Mouse (Mus musculus) heart, embryonic 12.5 days (tissue): ENCODE measurements around the gene Trim11. TPM values are rescaled to one million over a fixed set of nuclear protein-coding genes. Genes with fewer than 3 reads are reported as not detected.
A peak's percentile ranks its signal among the peaks of the same experiment; 100 is the strongest.

ENCODE experiments used
- ATAC-seq: fragments of 200-750 bp; cut with Nextera tagmentation; 2 replicates; pipeline ENCODE4 v1.8.0; 2017; ENCODE audit warnings: moderate TSS enrichment, moderate library complexity; ENCODE audit not compliant: insufficient number of reproducible peaks, low FRiP score
- H3K27ac ChIP-seq: fragments of 300-500 bp; sonication (generic); 2 replicates; pipeline ENCODE4 v1.5.1; 2016; ENCODE audit warnings: mild to moderate bottlenecking, moderate library complexity; ENCODE audit not compliant: poor library complexity, severe bottlenecking
- H3K27me3 ChIP-seq: fragments of 300-500 bp; sonication (generic); replicated peaks from 2 replicates; pipeline ENCODE4 v1.6.1; 2016; ENCODE audit warnings: mild to moderate bottlenecking, moderate library complexity
- H3K36me3 ChIP-seq: fragments of 300-500 bp; sonication (generic); 2 replicates; pipeline ENCODE4 v1.6.1; 2016; ENCODE audit warnings: mild to moderate bottlenecking, moderate library complexity
- H3K4me1 ChIP-seq: fragments of 300-500 bp; sonication (generic); replicated peaks from 2 replicates; pipeline ENCODE4 v1.6.1; 2016; ENCODE audit warnings: mild to moderate bottlenecking
- H3K4me2 ChIP-seq: fragments of 300-500 bp; sonication (generic); 2 replicates; pipeline ENCODE4 v1.6.1; 2016; ENCODE audit warnings: mild to moderate bottlenecking, moderate library complexity
- H3K4me3 ChIP-seq: fragments of 300-500 bp; sonication (generic); 2 replicates; pipeline ENCODE4 v1.5.1; 2016; ENCODE audit warnings: mild to moderate bottlenecking
- H3K9ac ChIP-seq: fragments of 300-500 bp; sonication (generic); 2 replicates; pipeline ENCODE4 v1.6.1; 2016; ENCODE audit warnings: mild to moderate bottlenecking, moderate library complexity
- H3K9me3 ChIP-seq: fragments of 300-500 bp; sonication (generic); replicated peaks from 2 replicates; pipeline ENCODE4 v1.6.1; 2016; ENCODE audit warnings: mild to moderate bottlenecking, moderate library complexity
- WGBS: fragments of 180-500 bp; shearing (Covaris S2); methylation state at CpG from one replicate; pipeline ENCODE4 v1.1.7; 2016; 5-methylcytosine and 5-hydroxymethylcytosine counted together
- polyA plus RNA-seq: library from polyadenylated mRNA; unstranded; fragments of >200 nt; fragmentation: Nextera tagmentation; extraction: Ambion mirVana; gene quantifications from 2 replicates; pipeline ENCODE4 v1.2.1, GENCODE M21; 2016

Trim11 gene
- polyA plus RNA-seq, 1 experiment from 2014 or later, result 27.6 TPM

GRCm38 (mm10) chr11:58969027-58969426, 8.9 kb upstream of the Trim11 start:
- H3K9ac ChIP-seq, result no peak overlapping the region
- no peak overlapping the region for H3K4me2 ChIP-seq
- H3K36me3 ChIP-seq, result peaks cover 16% of the 10 kb centered on the region
- H3K4me3 ChIP-seq, result no peak overlapping the region
- peaks cover 8% of the 10 kb centered on the region; the same call in 1 of the 2 replicates for H3K27me3 ChIP-seq
- H3K9me3 ChIP-seq, result no peaks in the 10 kb centered on the region
- WGBS, result 63% methylated on average over 8 of the region's 8 CpGs
- no peak for ATAC-seq
- peaks cover 51% of the 10 kb centered on the region for H3K4me1 ChIP-seq
- H3K27ac ChIP-seq, result no peak overlapping the region

GRCm38 (mm10) chr11:58969659-58970058, 8.2 kb upstream of the Trim11 start:
- Histone ChIP-seq H3K4me1 (peaks cover 50% of the 10 kb centered on the region), H3K27ac (no peak overlapping the region)
- 76% methylated on average over 6 of the region's 6 CpGs for WGBS

GRCm38 (mm10) chr11:58970831-58971530, 6.9 kb upstream of the Trim11 start:
- Histone ChIP-seq H3K4me2 (no peak overlapping the region), H3K36me3 (peaks cover 23% of the 10 kb centered on the region), H3K9ac (no peak overlapping the region), H3K9me3 (no peaks in the 10 kb centered on the region), H3K4me3 (no peak overlapping the region), H3K27ac (no peak overlapping the region), H3K4me1 (peaks cover 41% of the 10 kb centered on the region), H3K27me3 (no peaks in the 10 kb centered on the region)
- 86% methylated on average over 21 of the region's 21 CpGs for WGBS
- ATAC-seq, result no peak

More at GRCm38 (mm10) chr11:58969659-58970058, 8.2 kb upstream of the Trim11 start:
- Histone ChIP-seq H3K4me2 (no peak overlapping the region), H3K9me3 (no peaks in the 10 kb centered on the region), H3K9ac (no peak overlapping the region), H3K36me3 (peaks cover 21% of the 10 kb centered on the region), H3K27me3 (0 out of 2 replicates have a peak, but pooled peaks cover 4% of the 10 kb centered on the region), H3K4me3 (no peak overlapping the region)
- no peak for ATAC-seq

GRCm38 (mm10) chr11:58971796-58972195, 6.1 kb upstream of the Trim11 start:
- no peaks in the 10 kb centered on the region for H3K27me3 ChIP-seq
- 83% methylated on average over 3 of the region's 3 CpGs for WGBS
- H3K36me3 ChIP-seq, result peaks cover 23% of the 10 kb centered on the region
- H3K4me1 ChIP-seq, result peaks cover 35% of the 10 kb centered on the region
- no peak overlapping the region for H3K4me3 ChIP-seq
- H3K27ac ChIP-seq, result no peak overlapping the region
- no peak overlapping the region for H3K9ac ChIP-seq
- no peaks in the 10 kb centered on the region for H3K9me3 ChIP-seq
- no peak overlapping the region for H3K4me2 ChIP-seq
- no peak for ATAC-seq

- Histone ChIP-seq H3K4me2 (no peak overlapping the region), H3K27ac (no peak overlapping the region), H3K9me3 (no peaks in the 10 kb centered on the region), H3K4me3 (no peak overlapping the region), H3K27me3 (no peaks in the 10 kb centered on the region), H3K9ac (no peak overlapping the region), H3K4me1 (peaks cover 36% of the 10 kb centered on the region), H3K36me3 (peaks cover 15% of the 10 kb centered on the region; the same call in 1 of the 2 replicates)
- ATAC-seq, result no peak
- WGBS, result 83% methylated on average over 3 of the region's 3 CpGs
These were observed 3.5 kb upstream of the Trim11 start for GRCm38 (mm10) chr11:58974414-58974813.

GRCm38 (mm10) chr11:58977150-58977549, 743 bp upstream of the Trim11 start:
- peak; percentile 20; the same call in 1 of the 2 replicates for ATAC-seq
- Histone ChIP-seq H3K27ac (peak overlapping the region; percentile 84), H3K4me3 (peak overlapping the region; percentile 90), H3K9me3 (no peaks in the 10 kb centered on the region), H3K4me1 (peaks cover 45% of the 10 kb centered on the region), H3K36me3 (peaks cover 16% of the 10 kb centered on the region), H3K9ac (peak overlapping the region; percentile 89), H3K4me2 (peak overlapping the region; percentile 94), H3K27me3 (no peaks in the 10 kb centered on the region)
- WGBS, result under 1% methylated on average over 29 of the region's 29 CpGs

- H3K27me3 ChIP-seq, result no peaks in the 10 kb centered on the region
- under 1% methylated on average over 21 of the region's 21 CpGs for WGBS
- no peak for ATAC-seq
These were observed 276 bp upstream of the Trim11 start for GRCm38 (mm10) chr11:58977607-58978026.

GRCm38 (mm10) chr11:58978706-58979030, 775 bp downstream of the Trim11 start:
- Histone ChIP-seq H3K36me3 (peaks cover 28% of the 10 kb centered on the region), H3K27me3 (no peaks in the 10 kb centered on the region), H3K4me1 (peaks cover 56% of the 10 kb centered on the region), H3K9ac (peak overlapping the region; percentile 89), H3K4me2 (peak overlapping the region; percentile 94), H3K4me3 (peak overlapping the region; percentile 90), H3K27ac (peak overlapping the region; percentile 84), H3K9me3 (no peaks in the 10 kb centered on the region)
- under 1% methylated on average over 5 of the region's 5 CpGs for WGBS
- ATAC-seq, result no peak

More at GRCm38 (mm10) chr11:58977607-58978026, 276 bp upstream of the Trim11 start:
- peak overlapping the region; percentile 94 for H3K4me2 ChIP-seq
- H3K9me3 ChIP-seq, result no peaks in the 10 kb centered on the region
- peaks cover 21% of the 10 kb centered on the region for H3K36me3 ChIP-seq
- H3K9ac ChIP-seq, result peak overlapping the region; percentile 89
- H3K27ac ChIP-seq, result peak overlapping the region; percentile 84
- peaks cover 45% of the 10 kb centered on the region for H3K4me1 ChIP-seq
- H3K4me3 ChIP-seq, result peak overlapping the region; percentile 90

GRCm38 (mm10) chr11:58979183-58979582, 1.3 kb downstream of the Trim11 start:
- Histone ChIP-seq H3K4me1 (peaks cover 59% of the 10 kb centered on the region), H3K4me3 (peak overlapping the region; percentile 90), H3K27me3 (no peaks in the 10 kb centered on the region), H3K27ac (peak overlapping the region; percentile 70), H3K9me3 (no peaks in the 10 kb centered on the region), H3K4me2 (peak overlapping the region; percentile 94), H3K9ac (peak overlapping the region; percentile 89), H3K36me3 (peaks cover 30% of the 10 kb centered on the region)
- ATAC-seq, result no peak
- WGBS, result 60% methylated on average over 3 of the region's 3 CpGs

- Histone ChIP-seq H3K4me3 (peak overlapping the region; percentile 90), H3K27me3 (no peaks in the 10 kb centered on the region), H3K4me2 (peak overlapping the region; percentile 94), H3K4me1 (peaks cover 64% of the 10 kb centered on the region), H3K9me3 (no peaks in the 10 kb centered on the region), H3K27ac (peak overlapping the region; percentile 70), H3K9ac (peak overlapping the region; percentile 89), H3K36me3 (peaks cover 27% of the 10 kb centered on the region)
- ATAC-seq, result no peak
- WGBS, result 67% methylated on average over 7 of the region's 7 CpGs
These were observed 1.8 kb downstream of the Trim11 start for GRCm38 (mm10) chr11:58979661-58980060.

GRCm38 (mm10) chr11:58980381-58980990, 2.6 kb downstream of the Trim11 start:
- peak overlapping the region; percentile 94 for H3K4me2 ChIP-seq
- H3K4me1 ChIP-seq, result peaks cover 72% of the 10 kb centered on the region
- peak overlapping the region; percentile 90 for H3K4me3 ChIP-seq
- WGBS, result 55% methylated on average over 5 of the region's 5 CpGs
- H3K9me3 ChIP-seq, result no peaks in the 10 kb centered on the region
- H3K36me3 ChIP-seq, result peaks cover 34% of the 10 kb centered on the region
- no peak for ATAC-seq
- H3K9ac ChIP-seq, result peak overlapping the region; percentile 53
- H3K27me3 ChIP-seq, result no peaks in the 10 kb centered on the region
- peak overlapping the region; percentile 70 for H3K27ac ChIP-seq
